Mouse (Mus musculus) lung, postnatal 0 days (tissue): ENCODE data around the gene Ckb.

ENCODE experiments used
- CTCF ChIP-seq: IDR thresholded peaks from 2 replicates; pipeline ENCODE4 v1.5.1; 2016; ENCODE audit warnings: antibody characterized with exemption, mild to moderate bottlenecking
- EP300 ChIP-seq: IDR thresholded peaks from 2 replicates; pipeline ENCODE4 v1.6.1; 2016; ENCODE audit warnings: antibody characterized with exemption, mild to moderate bottlenecking, control low read depth

GRCm38 (mm10) chr12:111694880-111695804, 23.0 kb upstream of the Ckb start:
- TF ChIP-seq CTCF: no peak
- TF ChIP-seq EP300: no peak
